Mouse (Mus musculus) myocyte (in vitro differentiated cells): ENCODE results near the gene Msh6.

Source experiments
- CEBPB ChIP-seq: IDR thresholded peaks from 2 replicates; pipeline ENCODE4 v1.6.1; 2011; ENCODE audit warnings: mild to moderate bottlenecking, moderate library complexity; ENCODE audit not compliant: poor library complexity, insufficient read depth, severe bottlenecking
- E2F4 ChIP-seq: IDR thresholded peaks from one replicate; pipeline ENCODE4 v1.6.1; 2011; ENCODE audit warnings: mild to moderate bottlenecking, control low read depth, moderate library complexity; ENCODE audit not compliant: insufficient read depth
- MAX ChIP-seq: IDR thresholded peaks from one replicate; pipeline ENCODE4 v1.6.1; 2011; ENCODE audit warnings: low read depth, mild to moderate bottlenecking, control low read depth
- MYOD1 ChIP-seq, 3 experiments: IDR thresholded peaks; one replicate each; pipeline ENCODE4 v1.6.1; 2011; ENCODE audit warnings: control low read depth in 2 of 3, low read depth in 2 of 3, mild to moderate bottlenecking in 2 of 3, moderate library complexity in 1 of 3; ENCODE audit not compliant: insufficient read length in 2 of 3, control insufficient read depth in 1 of 3
- MYOG ChIP-seq, 3 experiments: IDR thresholded peaks; one replicate each; pipeline ENCODE4 v1.6.1; 2011; ENCODE audit warnings: control low read depth in 2 of 3, low read depth in 2 of 3, mild to moderate bottlenecking in 2 of 3; ENCODE audit not compliant: insufficient read length in 2 of 3, control insufficient read depth in 1 of 3, insufficient read depth in 1 of 3
- POLR2A ChIP-seq: IDR thresholded peaks from one replicate; pipeline ENCODE4 v1.6.1; 2011; ENCODE audit warnings: low read depth, mild to moderate bottlenecking, control low read depth, moderate library complexity; ENCODE audit not compliant: insufficient read length
- POLR2AphosphoS2 ChIP-seq: IDR thresholded peaks from one replicate; pipeline ENCODE4 v1.6.1; 2011; ENCODE audit warnings: low read depth, control low read depth; ENCODE audit not compliant: insufficient read length
- REST ChIP-seq: IDR thresholded peaks from one replicate; pipeline ENCODE4 v1.6.1; 2011; ENCODE audit warnings: mild to moderate bottlenecking, control low read depth, moderate library complexity; ENCODE audit not compliant: insufficient read depth, insufficient read length
- SRF ChIP-seq: IDR thresholded peaks from one replicate; pipeline ENCODE4 v1.6.1; 2011; ENCODE audit warnings: low read depth; ENCODE audit not compliant: control insufficient read depth, insufficient read length
- TCF12 ChIP-seq: IDR thresholded peaks from one replicate; pipeline ENCODE4 v1.6.1; 2011; ENCODE audit warnings: mild to moderate bottlenecking, control low read depth; ENCODE audit not compliant: poor library complexity, insufficient read depth, severe bottlenecking
- TCF3 ChIP-seq: IDR thresholded peaks from one replicate; pipeline ENCODE4 v1.6.1; 2011; ENCODE audit warnings: low read depth, control low read depth; ENCODE audit not compliant: insufficient read length
- USF1 ChIP-seq: IDR thresholded peaks from one replicate; pipeline ENCODE4 v1.6.1; 2011; ENCODE audit warnings: low read depth, mild to moderate bottlenecking, control low read depth, moderate library complexity

DNA sequence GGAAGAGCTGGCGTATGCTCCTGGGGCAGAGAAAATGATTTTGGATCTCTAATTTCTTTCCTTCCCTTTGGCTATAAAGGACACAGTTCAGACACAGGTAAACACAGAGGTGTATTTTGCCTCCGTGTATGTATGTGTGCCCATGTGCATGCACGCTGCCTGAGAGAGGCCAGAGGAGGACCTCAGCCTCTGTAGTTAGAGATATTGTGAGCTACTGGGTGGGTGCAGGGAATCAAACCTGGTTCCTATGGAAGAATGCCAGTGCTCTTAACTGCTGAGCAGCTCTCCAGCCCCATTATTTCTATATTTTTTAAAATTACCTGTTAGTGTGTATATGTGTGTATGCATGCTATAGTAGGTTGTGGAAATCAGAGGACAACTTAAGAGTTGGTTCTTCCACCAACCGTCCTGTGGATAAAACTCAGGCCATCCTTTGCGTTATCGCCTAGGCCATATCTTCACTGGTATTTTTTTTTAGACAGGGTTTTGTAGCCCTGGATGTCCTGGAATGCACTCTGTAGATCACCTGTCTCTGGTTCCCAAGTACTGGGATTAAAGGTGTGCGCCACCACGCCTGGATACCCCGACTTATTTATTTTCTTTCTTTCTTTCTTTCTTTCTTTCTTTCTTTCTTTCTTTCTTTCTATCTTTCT, 1.4 kb downstream of the Msh6 start:
- TF ChIP-seq POLR2A (no peak), E2F4 (no peak), MAX (no peak), SRF (no peak), MYOG (IDR thresholded peaks at IDR 0.05; ENCODE audit: control insufficient read depth in 1 of 3, insufficient read depth in 1 of 3, insufficient read length in 2 of 3, low read depth in 2 of 3) (no peak), USF1 (no peak), TCF3 (no peak), POLR2AphosphoS2 (no peak), TCF12 (no peak), CEBPB (no peak), REST (no peak), MYOD1 (IDR thresholded peaks at IDR 0.05; ENCODE audit: control insufficient read depth in 1 of 3, insufficient read length in 2 of 3, low read depth in 2 of 3) (no peak)
